Mouse (Mus musculus): ENCODE results near the gene Ifrd2. TPM values are rescaled to one million over a fixed set of nuclear protein-coding genes. Genes with fewer than 3 reads are reported as not detected.
A peak's percentile ranks its signal among the peaks of the same experiment; 100 is the strongest.

Ifrd2 gene
- total RNA-seq, 2 experiments from 2014 or later, result 34.6 to 40.4 TPM

- no peak for DNase-seq
Observed at GRCm38 (mm10) chr9:107599433-107599832, 12.0 kb downstream of the Ifrd2 start.

- no peak for DNase-seq
Observed at GRCm38 (mm10) chr9:107599842-107600241, 12.4 kb downstream of the Ifrd2 start.

GRCm38 (mm10) chr9:107600745-107601144, 13.3 kb downstream of the Ifrd2 start:
- DNase-seq, result no peak

GRCm38 (mm10) chr9:107601275-107601674, 13.8 kb downstream of the Ifrd2 start:
- no peak for DNase-seq

- DNase-seq, result peak; percentile 99
Observed at GRCm38 (mm10) chr9:107602068-107602648, 14.7 kb downstream of the Ifrd2 start.

- no peak for DNase-seq
Observed at GRCm38 (mm10) chr9:107603251-107603650, 15.8 kb downstream of the Ifrd2 start.

GRCm38 (mm10) chr9:107605041-107605661, 17.7 kb downstream of the Ifrd2 start:
- no peak for DNase-seq

- DNase-seq, result no peak
Observed at GRCm38 (mm10) chr9:107606591-107606990, 19.1 kb downstream of the Ifrd2 start.

GRCm38 (mm10) chr9:107607036-107607435, 19.6 kb downstream of the Ifrd2 start:
- no peak for DNase-seq

- DNase-seq, result no peak
Observed at GRCm38 (mm10) chr9:107607653-107608245, 20.3 kb downstream of the Ifrd2 start.

- peak; percentile 45 for DNase-seq
Observed at GRCm38 (mm10) chr9:107608741-107609432, 21.4 kb downstream of the Ifrd2 start, which contains the start of gene Sema3b. Sema3b (minus strand) TSS chr9:107609229.

GRCm38 (mm10) chr9:107609433-107609830, 22.0 kb downstream of the Ifrd2 start:
- no peak for DNase-seq

GRCm38 (mm10) chr9:107611456-107612190, 24.2 kb downstream of the Ifrd2 start:
- DNase-seq, result no peak

GRCm38 (mm10) chr9:107612191-107612944, 24.9 kb downstream of the Ifrd2 start:
- peak; percentile 100 for DNase-seq

GRCm38 (mm10) chr9:107612945-107613569, 25.6 kb downstream of the Ifrd2 start:
- no peak for DNase-seq

- DNase-seq, result no peak
Observed at GRCm38 (mm10) chr9:107615035-107615434, 27.6 kb downstream of the Ifrd2 start.

- no peak for DNase-seq
Observed at GRCm38 (mm10) chr9:107617461-107617860, 30.0 kb downstream of the Ifrd2 start.

GRCm38 (mm10) chr9:107618098-107618497, 30.7 kb downstream of the Ifrd2 start:
- no peak for DNase-seq

- DNase-seq, result peak; percentile 21
Observed at GRCm38 (mm10) chr9:107618778-107619545, 31.5 kb downstream of the Ifrd2 start.

GRCm38 (mm10) chr9:107619546-107619879, 32.1 kb downstream of the Ifrd2 start:
- DNase-seq, result no peak

Data from gastrocnemius, postnatal 10 days (tissue).